Comparison of ENCODE assay signal across 16 mouse cellular contexts in the genomic region with DNA sequence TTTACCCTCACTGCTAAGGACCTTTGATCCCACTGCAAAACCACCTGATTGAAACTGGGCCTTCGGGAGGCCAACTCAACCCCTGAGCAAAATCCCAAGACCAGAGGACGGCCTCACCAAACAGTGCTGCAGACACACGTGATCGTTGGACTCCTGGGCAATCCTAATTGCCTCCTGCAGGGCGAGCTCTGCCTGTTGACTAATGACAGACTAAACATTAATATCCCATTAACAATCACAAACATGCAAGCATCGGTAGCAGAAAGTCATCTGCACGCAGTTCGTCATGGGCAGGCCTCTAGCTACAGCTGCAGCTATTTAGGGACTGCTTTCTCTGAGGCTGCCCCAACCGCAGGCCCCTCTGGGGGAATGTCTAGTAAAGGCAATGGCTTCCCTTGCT. TPM values are rescaled to one million over a fixed set of nuclear protein-coding genes. Genes with fewer than 3 reads are reported as not detected.
DNase-seq lines count a peak whose midpoint lies in the region; ATAC-seq and TF ChIP-seq lines count a peak whose summit lies in the region.
"Had no signal": no experiment of that assay in that cellular context is flagged by ENCODE, and none has a peak within 500 bp of the region (broad histone marks: within the 10 kb centered on the region; RNA-seq: fewer than 3 reads in every experiment).

No protein-coding gene starts in this region.

- peaks cover 49% of the 10 kb centered on the region for H3K4me1 ChIP-seq in heart, embryonic 15.5 days (replicated peaks)
- peaks cover 46% of the 10 kb centered on the region for H3K4me1 ChIP-seq in liver, embryonic 13.5 days (replicated peaks)
- H3K4me1 ChIP-seq in liver, embryonic 11.5 days (replicated peaks; ENCODE audit: control insufficient read depth, insufficient read depth, low read length), result peaks cover 11% of the 10 kb centered on the region
- peaks cover 31% of the 10 kb centered on the region for H3K4me1 ChIP-seq in intestine, embryonic 16.5 days (ENCODE audit: control insufficient read depth, insufficient read depth, low read length)
- H3K4me1 ChIP-seq in stomach, postnatal 0 days (replicated peaks; ENCODE audit: control insufficient read depth, insufficient read depth), result no peaks in the 10 kb centered on the region

- 59% methylated on average over 9 of the region's 9 CpGs for WGBS in heart, embryonic 15.5 days
- WGBS in liver, embryonic 13.5 days (ENCODE audit: insufficient replicate concordance), result 83% methylated on average over 9 of the region's 9 CpGs
- 82% methylated on average over 9 of the region's 9 CpGs for WGBS in liver, embryonic 11.5 days
- 59% methylated on average over 9 of the region's 9 CpGs for whole genome bisulfite sequencing in intestine, embryonic 16.5 days
- 58% methylated on average over 9 of the region's 9 CpGs for WGBS in stomach, postnatal 0 days

- H3K4me2 ChIP-seq in heart, embryonic 15.5 days, result no peak overlapping the region
- H3K4me2 ChIP-seq in liver, embryonic 13.5 days, result no peak overlapping the region
- no peak overlapping the region for H3K4me2 ChIP-seq in liver, embryonic 11.5 days
- H3K4me2 ChIP-seq in intestine, embryonic 16.5 days (ENCODE audit: low read depth, low read length), result no peak overlapping the region
- no peak overlapping the region for H3K4me2 ChIP-seq in stomach, postnatal 0 days (replicated peaks; ENCODE audit: low read depth)
- H3K4me2 ChIP-seq: forebrain, embryonic 12.5 days; hindbrain, embryonic 15.5 days; midbrain, embryonic 11.5 days had no signal

- no peak for DNase-seq in heart, adult 11 months
- DNase-seq in liver, embryonic 13.5 days, result no peak
- no peak for DNase-seq in liver, embryonic 11.5 days (ENCODE audit: low spot score)
- DNase-seq in kidney, postnatal 36 days, result peak; percentile 77 to 84
- DNase-seq in spleen, postnatal 4 days (ENCODE audit: low spot score in 2 of 2), result no peak
- no peak for DNase-seq in stomach, postnatal 0 days (ENCODE audit: low spot score)
- DNase-seq: adrenal gland, postnatal 14 days; cerebellum, postnatal 14 days; left cerebral cortex, postnatal 4 days; right cerebral cortex, postnatal 14 days had no signal

- H3K27me3 ChIP-seq in heart, embryonic 15.5 days, result no peaks in the 10 kb centered on the region
- H3K27me3 ChIP-seq in liver, embryonic 13.5 days, result no peaks in the 10 kb centered on the region
- no peaks in the 10 kb centered on the region for H3K27me3 ChIP-seq in liver, embryonic 11.5 days (replicated peaks; ENCODE audit: control insufficient read depth, insufficient read depth, low read length)
- no peaks in the 10 kb centered on the region for H3K27me3 ChIP-seq in intestine, embryonic 16.5 days (replicated peaks; ENCODE audit: control insufficient read depth, insufficient read depth, low read length)
- no peaks in the 10 kb centered on the region for H3K27me3 ChIP-seq in stomach, postnatal 0 days (ENCODE audit: control insufficient read depth, insufficient read depth, low read length)
- H3K27me3 ChIP-seq: forebrain, embryonic 12.5 days; hindbrain, embryonic 15.5 days had no signal

- ATAC-seq in heart, embryonic 15.5 days (replicated peaks; ENCODE audit: insufficient number of reproducible peaks, insufficient read depth, low FRiP score, low read depth), result no peak
- no peak for ATAC-seq in liver, embryonic 13.5 days (ENCODE audit: low read depth)
- ATAC-seq in liver, embryonic 11.5 days (replicated peaks; ENCODE audit: low FRiP score), result no peak
- ATAC-seq in intestine, embryonic 16.5 days, result peak; percentile 54
- ATAC-seq in stomach, postnatal 0 days (ENCODE audit: low FRiP score, low TSS enrichment), result no peak

- H3K9me3 ChIP-seq in heart, embryonic 15.5 days (replicated peaks), result no peaks in the 10 kb centered on the region
- H3K9me3 ChIP-seq in liver, embryonic 13.5 days (replicated peaks), result no peaks in the 10 kb centered on the region
- H3K9me3 ChIP-seq in liver, embryonic 11.5 days (ENCODE audit: control insufficient read depth, low read length), result no peaks in the 10 kb centered on the region
- H3K9me3 ChIP-seq in intestine, embryonic 16.5 days (ENCODE audit: control insufficient read depth, low read length), result no peaks in the 10 kb centered on the region
- no peaks in the 10 kb centered on the region for H3K9me3 ChIP-seq in stomach, postnatal 0 days (ENCODE audit: control insufficient read depth, low read length)
- H3K9me3 ChIP-seq: forebrain, embryonic 12.5 days; G1E; hindbrain, embryonic 15.5 days had no signal

- H3K27ac ChIP-seq in heart, embryonic 15.5 days, result peak overlapping the region; percentile 72
- H3K27ac ChIP-seq in liver, embryonic 13.5 days, result 0 out of 2 replicates have a peak overlapping the region, but pooled peaks have one; percentile 7
- no peak overlapping the region for H3K27ac ChIP-seq in liver, embryonic 11.5 days (ENCODE audit: low read depth, low read length)
- peak overlapping the region; percentile 83 for H3K27ac ChIP-seq in intestine, embryonic 16.5 days (ENCODE audit: low read length)
- no peak overlapping the region for H3K27ac ChIP-seq in stomach, postnatal 0 days (replicated peaks)
- H3K27ac ChIP-seq: forebrain, embryonic 12.5 days; hindbrain, embryonic 15.5 days had no signal

- H3K36me3 ChIP-seq in heart, embryonic 15.5 days, result peaks cover 67% of the 10 kb centered on the region
- peaks cover 100% of the 10 kb centered on the region for H3K36me3 ChIP-seq in liver, embryonic 13.5 days
- H3K36me3 ChIP-seq in liver, embryonic 11.5 days (ENCODE audit: control insufficient read depth, insufficient read depth, low read length), result peaks cover 76% of the 10 kb centered on the region
- peaks cover 31% of the 10 kb centered on the region for H3K36me3 ChIP-seq in intestine, embryonic 16.5 days (ENCODE audit: control insufficient read depth, insufficient read depth, low read length)
- peaks cover 46% of the 10 kb centered on the region for H3K36me3 ChIP-seq in stomach, postnatal 0 days (ENCODE audit: control insufficient read depth, insufficient read depth, low read length)

- TF ChIP-seq CTCF in stomach, postnatal 0 days (IDR thresholded peaks at IDR 0.05; ENCODE audit: low read depth), result no peak

- TF ChIP-seq EP300 in stomach, postnatal 0 days (optimal IDR thresholded peaks at IDR 0.05), result no peak

- H3K9ac ChIP-seq in heart, embryonic 15.5 days, result no peak overlapping the region
- no peak overlapping the region for H3K9ac ChIP-seq in liver, embryonic 13.5 days
- no peak overlapping the region for H3K9ac ChIP-seq in liver, embryonic 11.5 days (ENCODE audit: low read depth, low read length)
- H3K9ac ChIP-seq in intestine, embryonic 16.5 days (ENCODE audit: low read depth, low read length), result no peak overlapping the region
- H3K9ac ChIP-seq in stomach, postnatal 0 days (ENCODE audit: low read length), result no peak overlapping the region
- H3K9ac ChIP-seq: forebrain, embryonic 12.5 days; hindbrain, embryonic 15.5 days had no signal

- no peak overlapping the region for H3K4me3 ChIP-seq in heart, embryonic 15.5 days
- no peak overlapping the region for H3K4me3 ChIP-seq in liver, embryonic 13.5 days (replicated peaks)
- no peak overlapping the region for H3K4me3 ChIP-seq in liver, embryonic 11.5 days (ENCODE audit: low read depth, low read length)
- no peak overlapping the region for H3K4me3 ChIP-seq in intestine, embryonic 16.5 days (ENCODE audit: low read length)
- no peak overlapping the region for H3K4me3 ChIP-seq in stomach, postnatal 0 days (ENCODE audit: low read depth, low read length)
- H3K4me3 ChIP-seq: forebrain, embryonic 12.5 days; hindbrain, embryonic 15.5 days had no signal

RNA-seq across cellular contexts. Expression of a gene that starts 18.4 kb away (rescaled TPM):
- 286 and 337 TPM in 2 replicates for polyA plus RNA-seq in heart, embryonic 15.5 days (2015; fragmentation: Nextera tagmentation; extraction: Ambion mirVana)
- 258 and 301 TPM in 2 replicates for polyA plus RNA-seq in liver, embryonic 13.5 days (2015; fragmentation: Nextera tagmentation; extraction: Ambion mirVana)
- polyA plus RNA-seq in liver, embryonic 11.5 days (2014; fragmentation: Nextera tagmentation; extraction: Ambion mirVana), result 392 and 418 TPM in 2 replicates
- polyA plus RNA-seq in intestine, embryonic 16.5 days (2015; fragmentation: Nextera tagmentation; extraction: Ambion mirVana), result 322 and 351 TPM in 2 replicates
- polyA plus RNA-seq in stomach, postnatal 0 days (2015; fragmentation: Nextera tagmentation; extraction: Ambion mirVana), result 168 and 169 TPM in 2 replicates

RNA-seq across cellular contexts. Expression of a gene that starts 23.5 kb away (rescaled TPM):
- 11.8 and 17.6 TPM in 2 replicates for polyA plus RNA-seq in heart, embryonic 15.5 days (2015; fragmentation: Nextera tagmentation; extraction: Ambion mirVana)
- polyA plus RNA-seq in liver, embryonic 13.5 days (2015; fragmentation: Nextera tagmentation; extraction: Ambion mirVana), result 9.6 and 11.5 TPM in 2 replicates
- 15.5 and 16.6 TPM in 2 replicates for polyA plus RNA-seq in liver, embryonic 11.5 days (2014; fragmentation: Nextera tagmentation; extraction: Ambion mirVana)
- polyA plus RNA-seq in intestine, embryonic 16.5 days (2015; fragmentation: Nextera tagmentation; extraction: Ambion mirVana), result 15.0 and 17.1 TPM in 2 replicates
- polyA plus RNA-seq in stomach, postnatal 0 days (2015; fragmentation: Nextera tagmentation; extraction: Ambion mirVana), result 16.3 and 16.6 TPM in 2 replicates

RNA-seq across cellular contexts. Expression of a gene that starts 47.1 kb away (rescaled TPM):
- 28.5 and 28.7 TPM in 2 replicates for polyA plus RNA-seq in heart, embryonic 15.5 days (2015; fragmentation: Nextera tagmentation; extraction: Ambion mirVana)
- polyA plus RNA-seq in liver, embryonic 13.5 days (2015; fragmentation: Nextera tagmentation; extraction: Ambion mirVana), result 13.7 and 13.8 TPM in 2 replicates
- 24.6 and 26.5 TPM in 2 replicates for polyA plus RNA-seq in liver, embryonic 11.5 days (2014; fragmentation: Nextera tagmentation; extraction: Ambion mirVana)
- polyA plus RNA-seq in intestine, embryonic 16.5 days (2015; fragmentation: Nextera tagmentation; extraction: Ambion mirVana), result 26.9 and 32.4 TPM in 2 replicates
- polyA plus RNA-seq in stomach, postnatal 0 days (2015; fragmentation: Nextera tagmentation; extraction: Ambion mirVana), result 16.9 and 19.1 TPM in 2 replicates

Comparison
In these comparisons a context has a peak if more than half of its experiments do, and no peak if none do; other contexts are left out.
1. H3K27ac ChIP-seq: peak in heart, embryonic 15.5 days (single experiment), liver, embryonic 13.5 days (single experiment) and intestine, embryonic 16.5 days (single experiment); none in liver, embryonic 11.5 days (single experiment) and stomach, postnatal 0 days (single experiment).
2. DNase-seq: peak in kidney, postnatal 36 days (2 of 2); none in heart, adult 11 months (single experiment), liver, embryonic 13.5 days (single experiment), liver, embryonic 11.5 days (single experiment), spleen, postnatal 4 days (0 of 2) and stomach, postnatal 0 days (single experiment).